Mouse (Mus musculus): ENCODE results near the gene Olfr1502. TPM values are rescaled to one million over a fixed set of nuclear protein-coding genes. Genes with fewer than 3 reads are reported as not detected.
"Not testable (repeated sequence)": the region's sequence is repeated elsewhere in the genome, so short reads cannot be mapped to it uniquely, and the experiment has no call there.

Olfr1502 gene
- polyA plus RNA-seq (2012; rRNA removed): not detected in 2 replicates

DNA sequence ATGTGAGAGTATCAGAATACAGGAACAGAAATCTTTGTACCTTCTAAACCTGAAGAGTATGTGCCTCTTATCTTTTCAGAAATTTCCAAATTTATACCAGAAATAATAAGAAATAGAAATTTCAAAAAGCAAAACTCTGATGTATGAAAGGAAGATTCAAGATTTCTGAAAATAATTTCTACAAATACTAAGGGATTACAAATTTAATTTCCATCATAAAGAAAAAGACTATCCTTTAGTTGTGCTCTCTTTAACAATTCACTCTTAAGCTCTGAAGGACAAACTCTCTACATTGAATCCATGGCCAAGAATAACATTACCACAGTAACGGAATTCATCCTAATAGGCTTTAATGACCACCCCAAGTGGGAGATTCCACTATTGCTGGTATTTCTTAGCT, at the start of gene Olfr1502:
Gene Olfr1502, plus strand, starts transcription at position 301 of the 400 bp plus-strand sequence.
- no peak for DNase-seq (ENCODE audit: extremely low spot score in 1 of 2, low spot score in 1 of 2)

DNA sequence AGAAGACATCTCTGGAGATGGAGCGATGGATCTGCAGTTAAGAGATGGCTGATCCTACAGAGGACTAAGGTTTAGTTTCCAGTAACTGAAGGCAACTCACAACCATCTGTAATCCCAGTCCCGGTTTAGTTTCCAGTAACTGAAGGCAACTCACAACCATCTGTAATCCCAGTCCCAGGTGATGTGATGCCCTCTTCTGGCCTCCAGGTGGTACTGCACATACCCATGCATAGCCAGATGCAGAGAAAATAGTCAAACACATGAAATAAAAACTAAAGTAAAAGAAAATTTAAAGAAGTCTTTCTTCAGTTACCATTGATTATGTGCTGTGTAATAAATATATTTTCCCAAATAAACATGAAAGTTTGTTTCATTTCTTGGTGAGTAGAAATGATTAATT, 48.8 kb upstream of the Olfr1502 start:
- no peak for DNase-seq (ENCODE audit: extremely low spot score in 1 of 2, low spot score in 1 of 2)

DNA sequence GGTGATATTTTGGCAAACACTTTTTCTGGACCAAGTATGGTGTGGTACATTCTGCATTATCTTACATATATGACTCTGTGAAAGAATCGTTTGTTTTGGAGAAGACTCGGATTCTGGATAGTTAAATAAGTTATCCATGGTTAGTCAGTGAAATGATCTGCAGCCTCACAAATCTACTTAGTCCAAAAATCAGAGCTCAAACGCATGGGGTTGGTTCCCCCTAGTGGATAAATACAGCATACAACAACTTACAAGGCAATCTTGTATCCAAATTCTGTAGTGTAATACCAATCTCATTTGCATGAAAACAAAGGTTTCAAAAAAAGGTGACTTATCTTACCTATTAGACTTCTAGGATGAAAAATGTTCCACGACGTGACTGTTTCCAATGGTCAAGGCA, 42.8 kb upstream of the Olfr1502 start:
- DNase-seq (ENCODE audit: extremely low spot score in 1 of 2, low spot score in 1 of 2): peak in 1 of 2 experiments; percentile 50

DNA sequence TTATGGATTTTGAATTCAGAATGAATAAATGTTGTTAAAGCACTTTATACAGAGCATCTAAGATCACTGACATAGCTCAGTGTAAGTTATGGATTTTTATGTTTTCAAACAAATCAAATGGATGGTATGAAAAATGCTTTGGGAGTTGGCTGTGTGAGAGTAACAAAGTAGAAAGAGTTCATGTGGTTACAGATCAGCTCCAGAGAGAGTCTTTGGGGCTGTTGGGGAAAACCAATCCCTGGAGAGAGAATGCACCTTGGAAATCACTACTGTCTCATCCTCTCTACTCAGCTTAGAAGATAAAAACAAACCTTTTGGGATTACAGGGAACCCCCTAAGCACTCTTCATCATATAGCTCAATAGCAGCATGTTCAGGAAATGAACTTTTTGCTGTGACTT, 42.2 kb upstream of the Olfr1502 start, which contains the start of gene Olfr1499:
Gene Olfr1499, minus strand, starts transcription at position 101 of the 400 bp plus-strand sequence.
- DNase-seq (ENCODE audit: extremely low spot score in 1 of 2, low spot score in 1 of 2): no peak

DNA sequence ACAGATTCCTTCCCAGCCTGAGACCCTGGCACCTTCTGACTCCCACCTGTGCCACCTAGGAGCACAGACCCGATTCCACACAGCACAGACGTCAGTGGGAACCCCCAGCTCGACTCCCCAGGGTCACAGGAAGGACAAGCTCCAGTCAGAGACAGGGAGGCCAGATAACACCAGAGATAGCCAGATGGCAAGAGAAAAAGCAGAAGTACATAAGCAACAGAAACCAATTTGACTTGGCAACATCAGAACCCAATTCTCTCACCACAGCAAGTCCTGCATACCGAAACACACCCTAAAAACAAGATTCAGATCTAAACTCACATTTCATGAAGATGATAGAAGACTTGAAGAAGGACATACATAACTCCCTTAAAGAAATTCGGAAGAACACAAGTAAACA, 40.7 kb upstream of the Olfr1502 start:
- DNase-seq (ENCODE audit: extremely low spot score in 1 of 2, low spot score in 1 of 2): no peak

DNA sequence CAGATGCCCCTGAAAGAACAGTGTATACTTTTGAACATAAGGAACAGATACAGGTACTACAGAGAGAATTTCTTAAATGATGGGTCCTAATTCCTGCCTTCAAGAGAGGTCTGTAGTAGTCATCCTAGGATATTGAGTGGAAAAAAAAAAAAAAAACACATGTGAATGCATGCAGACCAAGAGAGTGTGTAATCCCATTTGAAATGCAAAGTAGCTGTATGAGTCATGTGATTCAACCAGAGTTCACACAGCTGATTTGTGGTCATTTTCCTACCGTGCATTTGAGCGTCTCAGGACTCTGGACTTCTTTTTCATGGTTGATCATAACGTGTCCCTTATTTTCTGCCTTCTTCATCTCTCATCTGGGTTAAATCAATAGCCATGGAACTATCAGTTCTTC, 33.1 kb upstream of the Olfr1502 start:
- DNase-seq (ENCODE audit: extremely low spot score in 1 of 2, low spot score in 1 of 2): no peak

DNA sequence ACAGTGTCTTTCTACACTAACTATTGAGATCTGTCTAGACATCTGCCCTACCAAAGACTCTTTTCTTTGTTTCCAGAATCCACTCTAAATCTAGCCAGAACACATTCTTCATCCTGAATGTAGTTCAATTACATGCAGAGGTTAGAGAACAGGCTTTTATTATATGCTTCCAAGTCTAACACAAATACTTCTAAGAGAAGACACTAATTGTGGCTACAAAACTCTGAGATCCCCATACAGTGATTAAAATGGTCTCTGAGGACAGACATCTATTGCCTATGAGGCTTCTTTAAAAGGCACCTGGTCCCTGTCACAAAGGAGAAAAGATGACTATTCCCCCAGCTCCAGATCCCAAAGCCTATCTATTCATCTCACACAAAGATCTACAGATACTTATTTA, 31.2 kb upstream of the Olfr1502 start, which contains the start of gene Olfr1500:
Gene Olfr1500, minus strand, starts transcription at position 101 of the 400 bp plus-strand sequence.
- DNase-seq (ENCODE audit: extremely low spot score in 1 of 2, low spot score in 1 of 2): no peak

DNA sequence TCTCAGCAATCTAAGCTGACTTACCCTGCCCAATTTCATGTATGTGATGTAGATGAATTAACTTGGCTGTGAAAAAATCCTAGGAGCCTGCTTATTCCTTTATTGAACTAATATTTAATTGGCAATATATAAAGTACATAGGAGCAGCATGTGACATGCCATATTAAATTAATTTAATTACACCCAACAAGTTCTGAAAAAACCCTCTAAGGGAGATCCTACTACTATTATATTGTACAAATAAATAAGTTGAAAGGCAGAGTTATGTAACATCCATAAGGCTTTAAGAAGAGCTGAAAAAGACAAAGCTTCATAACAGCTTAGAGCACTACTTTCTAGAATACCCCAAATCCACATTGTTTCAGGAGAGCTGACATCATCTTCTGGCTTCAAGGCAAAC, 11.0 kb upstream of the Olfr1502 start, which contains the start of gene Olfr1501:
Gene Olfr1501, minus strand, starts transcription at position 101 of the 400 bp plus-strand sequence.
- not testable (repeated sequence) for DNase-seq (ENCODE audit: extremely low spot score in 1 of 2, low spot score in 1 of 2)

DNA sequence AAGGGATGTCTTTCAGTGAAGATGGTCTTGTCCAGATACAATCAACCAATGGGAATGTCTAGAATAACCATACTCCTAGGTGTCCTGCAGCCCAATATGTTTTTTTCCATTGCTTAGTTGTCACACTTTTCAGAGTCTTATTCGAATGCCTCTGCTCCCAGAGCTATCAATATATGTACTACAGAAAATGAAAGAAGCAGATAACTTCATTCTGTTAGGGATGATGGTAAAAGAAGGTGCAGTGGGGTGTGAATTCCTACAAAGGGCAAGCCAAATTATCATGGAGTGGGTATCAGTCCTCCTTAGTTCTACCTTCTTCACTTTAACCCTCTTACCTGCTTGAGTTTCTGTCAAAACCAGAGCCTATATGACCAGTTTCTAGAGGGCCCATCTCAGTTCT, 36.2 kb downstream of the Olfr1502 start, which contains the start of gene Olfr1504:
Gene Olfr1504, minus strand, starts transcription at position 101 of the 400 bp plus-strand sequence.
- no peak for DNase-seq (ENCODE audit: extremely low spot score in 1 of 2, low spot score in 1 of 2)

Other genes with a start within 250 kb of the Olfr1502 start
- not detected in 2 replicates for gene Olfr1487, start 244.4 kb upstream of the Olfr1502 start, polyA plus RNA-seq (2012; rRNA removed)
- gene Olfr1489, start 230.2 kb upstream of the Olfr1502 start, polyA plus RNA-seq (2012; rRNA removed): not detected in 2 replicates
- not detected in 2 replicates for gene Olfr1490, start 210.7 kb upstream of the Olfr1502 start, polyA plus RNA-seq (2012; rRNA removed)
- gene Olfr1491, start 164.5 kb upstream of the Olfr1502 start, polyA plus RNA-seq (2012; rRNA removed): 0.11 TPM in 1 of 2 replicates, not detected in the other
- gene Olfr1493-ps1, start 138.5 kb upstream of the Olfr1502 start, polyA plus RNA-seq (2012; rRNA removed): not detected in 2 replicates
- not detected in 2 replicates for gene Olfr1494, start 122.1 kb upstream of the Olfr1502 start, polyA plus RNA-seq (2012; rRNA removed)
- not detected in 2 replicates for gene Olfr1495, start 97.2 kb upstream of the Olfr1502 start, polyA plus RNA-seq (2012; rRNA removed)
- 0.14 and 0.48 TPM in 2 replicates for gene Olfr1496, start 83.9 kb upstream of the Olfr1502 start, polyA plus RNA-seq (2012; rRNA removed)
- not detected in 2 replicates for gene Olfr1497, start 63.6 kb upstream of the Olfr1502 start, polyA plus RNA-seq (2012; rRNA removed)
- gene Olfr1499, start 42.3 kb upstream of the Olfr1502 start, polyA plus RNA-seq (2012; rRNA removed): not detected in 2 replicates
- gene Olfr1500, start 31.3 kb upstream of the Olfr1502 start, polyA plus RNA-seq (2012; rRNA removed): not detected in 2 replicates
- gene Olfr1501, start 11.1 kb upstream of the Olfr1502 start, polyA plus RNA-seq (2012; rRNA removed): not detected in 2 replicates
- not detected in 2 replicates for gene Olfr1504, start 36.1 kb downstream of the Olfr1502 start, polyA plus RNA-seq (2012; rRNA removed)
- not detected in 2 replicates for gene Olfr1505, start 51.7 kb downstream of the Olfr1502 start, polyA plus RNA-seq (2012; rRNA removed)